Mouse (Mus musculus): ENCODE results near the gene Rrp15. TPM values are rescaled to one million over a fixed set of nuclear protein-coding genes. Genes with fewer than 3 reads are reported as not detected.

Gene Rrp15
- total RNA-seq, 2 experiments from 2014 or later, result 26.6 to 26.7 TPM

DNA sequence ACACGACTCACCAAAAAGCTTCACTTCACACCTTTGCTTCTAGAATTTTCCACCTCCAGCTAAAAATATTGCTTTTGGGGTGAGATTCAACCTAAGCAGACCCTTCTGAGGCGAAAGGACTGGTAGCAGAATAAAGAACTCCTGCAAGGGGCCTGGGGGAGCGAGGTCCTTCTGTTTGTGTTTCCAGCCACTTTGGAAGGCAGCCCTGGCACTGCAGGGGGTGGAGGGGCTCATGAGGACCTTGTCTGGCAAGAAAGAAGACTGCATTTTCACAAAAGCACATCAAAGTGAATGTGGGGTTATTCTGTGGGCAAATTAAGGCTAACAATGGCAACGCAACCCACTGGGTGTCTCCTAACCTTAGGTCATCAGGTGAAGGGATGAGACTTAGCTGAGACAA lies 76.0 kb downstream of the Rrp15 start:
- no peak for DNase-seq

Other genes starting within 250 kb of the Rrp15 start
- gene Tgfb2, start 43.4 kb downstream of the Rrp15 start, total RNA-seq (2021), result 1 to 10 TPM; 5.1 to 5.2 TPM
- gene D1Pas1, start 218.1 kb upstream of the Rrp15 start, total RNA-seq (2021), result not detected